Mouse (Mus musculus): Measurements from ENCODE around the gene Tspan7.

- TF ChIP-seq CTCF (IDR thresholded peaks at IDR 0.05; ENCODE audit: low read depth) (no peak), EP300 (IDR thresholded peaks at IDR 0.05; ENCODE audit: low read depth) (no peak)
Measured at GRCm38 (mm10) chrX:10518510-10518909, 33.6 kb downstream of the Tspan7 start.
